Mouse (Mus musculus): ENCODE results near the gene Prdm16. TPM values are rescaled to one million over a fixed set of nuclear protein-coding genes. Genes with fewer than 3 reads are reported as not detected.

The Prdm16 gene
- polyA plus RNA-seq (2012; rRNA removed; ENCODE audit: low replicate concordance) = 3.3 and 19.4 TPM in 2 replicates

DNA sequence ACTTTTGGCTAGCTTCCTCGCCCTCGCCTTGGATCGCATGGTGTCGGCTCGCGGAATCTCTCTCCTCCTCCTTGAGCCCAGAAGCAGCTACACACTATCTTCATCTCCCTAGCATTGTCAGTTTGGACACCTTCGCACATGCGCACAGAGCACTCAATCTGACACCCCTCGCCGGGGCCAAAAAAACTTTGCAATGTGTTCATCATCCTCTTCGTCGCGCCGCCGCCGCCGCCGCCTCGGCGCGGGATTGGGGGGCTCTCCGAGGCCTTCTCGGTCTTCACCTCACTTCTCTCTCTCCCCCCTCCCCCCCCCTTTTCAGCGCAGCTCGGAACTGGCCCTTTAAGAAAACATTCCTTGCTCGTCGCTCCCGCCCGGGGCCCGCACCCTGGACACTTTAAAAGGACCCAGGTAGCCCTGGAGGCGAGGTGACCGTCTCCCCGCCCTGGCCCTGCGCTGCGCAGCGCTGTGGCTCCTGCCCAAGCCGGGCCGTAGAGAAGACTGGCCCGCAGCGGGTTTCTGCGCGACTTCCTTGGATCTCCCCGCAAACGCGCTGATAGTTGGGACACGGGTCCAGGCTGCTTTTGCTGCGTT is at the start of gene Prdm16:
Gene Prdm16 (minus strand): TSS at position 153 of the 591 bp plus-strand sequence.

DNA sequence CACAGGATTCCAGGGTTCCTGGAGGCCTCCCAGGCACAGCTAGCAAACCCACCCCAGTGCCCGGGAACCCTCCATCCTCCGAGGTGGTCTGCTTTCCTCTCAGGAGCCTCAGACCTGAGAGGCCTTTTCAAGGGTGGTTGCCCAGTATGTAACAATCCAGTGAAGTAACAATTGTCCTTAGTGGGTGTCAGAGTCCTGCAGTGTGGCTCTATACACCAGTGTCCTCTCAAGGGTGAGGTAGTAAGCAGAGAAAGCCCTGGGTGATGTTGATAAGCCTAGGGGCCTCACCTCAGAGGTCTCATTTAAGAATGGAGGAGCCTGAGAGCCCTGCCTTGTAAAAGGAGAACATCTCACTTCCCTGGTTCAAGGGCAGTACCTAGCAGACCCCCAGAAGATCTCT is 31.1 kb upstream of the Prdm16 start, which contains the start of gene Actrt2:
Gene Actrt2 (minus strand): TSS at position 101 of the 400 bp plus-strand sequence.

DNA sequence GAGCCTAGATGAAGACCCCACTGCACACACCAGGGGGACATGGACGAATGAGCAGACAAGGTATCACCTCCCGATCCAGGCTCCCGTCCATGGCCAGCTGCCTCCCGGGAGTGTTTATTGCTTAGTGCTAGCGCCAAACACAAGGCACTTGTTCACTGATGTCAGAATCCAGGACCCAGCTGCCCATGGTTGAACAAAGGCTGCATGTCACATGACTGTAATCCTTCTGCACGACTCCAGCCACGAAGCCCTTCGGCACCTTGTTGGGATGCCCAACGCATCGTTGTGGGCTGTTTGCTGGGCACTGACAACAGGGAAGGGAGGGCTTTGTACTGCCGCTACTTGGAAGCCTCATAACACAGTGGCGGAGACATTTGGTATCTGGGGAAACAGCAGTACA is 300.9 kb downstream of the Prdm16 start, which contains the start of gene B230104I21Rik:
Gene B230104I21Rik (plus strand): TSS at position 367 of the 400 bp plus-strand sequence.

DNA sequence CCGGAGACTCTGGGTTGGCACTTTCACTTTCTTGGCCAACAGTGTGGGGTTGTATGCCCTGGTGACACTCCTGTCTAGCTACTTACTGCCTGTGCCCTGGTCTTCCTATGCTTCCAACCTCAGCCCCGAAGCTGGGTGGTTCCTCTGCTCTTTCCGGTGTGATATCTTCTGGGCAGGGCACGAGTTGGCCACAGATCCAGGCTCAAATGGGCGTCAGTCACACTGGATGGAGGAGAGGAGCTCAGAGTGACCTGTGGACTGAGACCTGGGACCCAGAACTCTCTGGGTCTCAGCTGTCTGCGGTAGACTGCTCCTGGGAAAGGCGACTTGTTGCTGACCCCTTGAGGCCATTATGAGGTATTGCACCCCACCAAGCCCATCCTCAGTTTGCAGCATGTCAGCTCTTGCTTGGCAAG is 335.2 kb downstream of the Prdm16 start, which contains the start of gene Arhgef16:
Gene Arhgef16 (minus strand): TSS at position 211 of the 416 bp plus-strand sequence.

Other genes with a start within 250 kb of the Prdm16 start
- gene Actrt2, start 31.0 kb upstream of the Prdm16 start, polyA plus RNA-seq (2012; rRNA removed; ENCODE audit: low replicate concordance) = not detected in 2 replicates
- gene Ttc34, start 200.6 kb upstream of the Prdm16 start, polyA plus RNA-seq (2012; rRNA removed; ENCODE audit: low replicate concordance) = 0.04 TPM in 2 replicates
- 0.07 and 0.45 TPM in 2 replicates for gene Mmel1, start 232.7 kb upstream of the Prdm16 start, polyA plus RNA-seq (2012; rRNA removed; ENCODE audit: low replicate concordance)